8 mouse cellular contexts compared by ENCODE assay signal in the genomic region with DNA sequence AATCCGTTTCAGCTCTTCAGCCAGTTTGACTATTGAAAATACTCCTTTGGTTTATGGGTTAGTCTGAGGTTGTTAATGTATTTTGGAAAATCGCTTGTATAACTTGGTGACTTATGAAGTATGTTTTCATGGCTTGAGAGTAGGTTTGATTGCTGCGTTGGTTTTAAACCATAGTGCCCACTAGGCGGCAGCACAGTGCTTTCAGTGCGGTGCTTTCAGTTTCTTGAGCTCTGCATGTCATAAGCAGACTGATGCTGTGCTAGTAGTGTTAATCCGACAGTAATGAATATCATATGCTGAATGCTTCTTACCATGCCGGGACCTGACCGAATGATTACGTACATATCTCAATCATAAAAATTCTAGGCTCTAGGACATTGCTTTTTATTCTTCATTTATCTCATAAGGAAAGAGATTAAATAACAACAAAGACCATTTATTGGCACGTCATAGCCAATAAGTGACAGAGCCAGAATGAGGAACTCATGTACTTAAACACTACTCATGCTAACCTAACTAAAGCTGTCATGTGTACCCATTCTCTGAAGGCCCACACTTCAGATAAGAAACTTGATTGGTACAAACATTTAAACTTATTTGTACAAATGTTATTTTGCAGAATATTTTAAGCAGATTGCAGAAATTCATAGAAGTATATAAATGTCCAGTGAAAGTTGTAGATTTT. TPM values are rescaled to one million over a fixed set of nuclear protein-coding genes. Genes with fewer than 3 reads are reported as not detected.
DNase-seq lines count a peak whose midpoint lies in the region; ATAC-seq and TF ChIP-seq lines count a peak whose summit lies in the region.

No protein-coding gene starts in this region.

- no peak for TF ChIP-seq POLR2A in spleen, adult 2 months (IDR thresholded peaks at IDR 0.05; ENCODE audit: low read depth, low read length)

- H3K4me3 ChIP-seq in heart, embryonic 10.5 days: no peak overlapping the region
- no peak overlapping the region for H3K4me3 ChIP-seq in forebrain, postnatal 0 days (ENCODE audit: low read depth, low read length)
- H3K4me3 ChIP-seq in hindbrain, postnatal 0 days (ENCODE audit: low read length): no peak overlapping the region
- H3K4me3 ChIP-seq in midbrain, embryonic 13.5 days (replicated peaks): no peak overlapping the region
- no peak overlapping the region for H3K4me3 ChIP-seq in spleen, adult 2 months (ENCODE audit: extremely low read depth, insufficient read depth, insufficient read length)

- no peaks in the 10 kb centered on the region for H3K9me3 ChIP-seq in heart, embryonic 10.5 days
- no peaks in the 10 kb centered on the region for H3K9me3 ChIP-seq in forebrain, postnatal 0 days (ENCODE audit: low read length)
- H3K9me3 ChIP-seq in hindbrain, postnatal 0 days (ENCODE audit: low read length): no peaks in the 10 kb centered on the region
- no peaks in the 10 kb centered on the region for H3K9me3 ChIP-seq in midbrain, embryonic 13.5 days

- H3K27me3 ChIP-seq in heart, embryonic 10.5 days (ENCODE audit: insufficient read depth, poor library complexity, severe bottlenecking): no peaks in the 10 kb centered on the region
- H3K27me3 ChIP-seq in forebrain, postnatal 0 days (ENCODE audit: insufficient read depth, low read length): no peaks in the 10 kb centered on the region
- H3K27me3 ChIP-seq in hindbrain, postnatal 0 days (ENCODE audit: insufficient read depth, low read length): no peaks in the 10 kb centered on the region
- H3K27me3 ChIP-seq in midbrain, embryonic 13.5 days: peaks cover 3% of the 10 kb centered on the region; the same call in 1 of the 2 replicates
- H3K27me3 ChIP-seq in spleen, adult 2 months (ENCODE audit: control insufficient read depth, insufficient read depth, low read length): no peaks in the 10 kb centered on the region

- 24% methylated on average over 10 of the region's 10 CpGs for WGBS in heart, embryonic 10.5 days
- WGBS in forebrain, postnatal 0 days: 19% methylated on average over 10 of the region's 10 CpGs
- 17% methylated on average over 10 of the region's 10 CpGs for WGBS in hindbrain, postnatal 0 days
- 22% methylated on average over 10 of the region's 10 CpGs for WGBS in midbrain, embryonic 13.5 days
- WGBS in spleen, adult 2 months: 11% methylated on average over 10 of the region's 10 CpGs

- H3K4me2 ChIP-seq in forebrain, postnatal 0 days (ENCODE audit: low read depth): no peak overlapping the region
- no peak overlapping the region for H3K4me2 ChIP-seq in hindbrain, postnatal 0 days (ENCODE audit: low read depth, low read length)
- no peak overlapping the region for H3K4me2 ChIP-seq in midbrain, embryonic 13.5 days (replicated peaks)

- no peak overlapping the region for H3K27ac ChIP-seq in heart, embryonic 10.5 days
- H3K27ac ChIP-seq in forebrain, postnatal 0 days (ENCODE audit: low read depth, low read length): no peak overlapping the region
- no peak overlapping the region for H3K27ac ChIP-seq in hindbrain, postnatal 0 days
- no peak overlapping the region for H3K27ac ChIP-seq in midbrain, embryonic 13.5 days
- H3K27ac ChIP-seq in spleen, adult 2 months (ENCODE audit: insufficient read depth, low read length): no peak overlapping the region

- peak; percentile 81 for ATAC-seq in forebrain, postnatal 0 days
- ATAC-seq in hindbrain, postnatal 0 days: peak; percentile 71
- peak; percentile 77 for ATAC-seq in midbrain, embryonic 13.5 days

- H3K4me1 ChIP-seq in heart, embryonic 10.5 days: no peaks in the 10 kb centered on the region
- H3K4me1 ChIP-seq in forebrain, postnatal 0 days (ENCODE audit: insufficient read depth): no peaks in the 10 kb centered on the region
- H3K4me1 ChIP-seq in hindbrain, postnatal 0 days (ENCODE audit: insufficient read depth, low read length): no peaks in the 10 kb centered on the region
- H3K4me1 ChIP-seq in midbrain, embryonic 13.5 days (replicated peaks): no peaks in the 10 kb centered on the region
- H3K4me1 ChIP-seq in spleen, adult 2 months (ENCODE audit: control insufficient read depth, insufficient read depth, insufficient read length): no peaks in the 10 kb centered on the region

- TF ChIP-seq CTCF in forebrain, postnatal 0 days (IDR thresholded peaks at IDR 0.05; ENCODE audit: low read depth): peak; percentile 94
- TF ChIP-seq CTCF in hindbrain, postnatal 0 days (IDR thresholded peaks at IDR 0.05; ENCODE audit: low read depth): peak; percentile 95
- peak; percentile 69; the same call in 1 of the 2 replicates for TF ChIP-seq CTCF in spleen, adult 2 months (IDR thresholded peaks at IDR 0.05; ENCODE audit: extremely low read depth, insufficient read depth, insufficient read length, insufficient replicate concordance)

- DNase-seq in heart, adult 18-20 months: peak; percentile 67 to 88
- DNase-seq in heart, embryonic 10.5 days (ENCODE audit: low spot score): no peak
- DNase-seq in cerebellum, adult 11-12 months: peak; percentile 50
- peak; percentile 89 for DNase-seq in forebrain, postnatal 0 days
- DNase-seq in hindbrain, postnatal 0 days (ENCODE audit: low spot score): peak; percentile 92
- peak; percentile 46 to 51 for DNase-seq in left cerebral cortex, adult 8-10 months (ENCODE audit: low spot score in 2 of 2)
- peak; percentile 39 to 67 for DNase-seq in spleen, adult 2 months (ENCODE audit: low read depth in 1 of 2, low spot score in 2 of 2)

- no peaks in the 10 kb centered on the region for H3K36me3 ChIP-seq in heart, embryonic 10.5 days
- no peaks in the 10 kb centered on the region for H3K36me3 ChIP-seq in forebrain, postnatal 0 days (ENCODE audit: insufficient read depth)
- no peaks in the 10 kb centered on the region for H3K36me3 ChIP-seq in hindbrain, postnatal 0 days (ENCODE audit: insufficient read depth, low read length)
- no peaks in the 10 kb centered on the region for H3K36me3 ChIP-seq in midbrain, embryonic 13.5 days
- H3K36me3 ChIP-seq in spleen, adult 2 months (ENCODE audit: control insufficient read depth, insufficient read depth, low read length): no peaks in the 10 kb centered on the region

- no peak overlapping the region for H3K9ac ChIP-seq in forebrain, postnatal 0 days
- H3K9ac ChIP-seq in hindbrain, postnatal 0 days (replicated peaks; ENCODE audit: low read length): no peak overlapping the region
- H3K9ac ChIP-seq in midbrain, embryonic 13.5 days (replicated peaks): no peak overlapping the region

RNA-seq across cellular contexts. Expression of a gene that starts 20.4 kb away (rescaled TPM):
- total RNA-seq in heart, adult 18-20 months (2021): 1 to 10 TPM; 3.1 to 4.4 TPM
- polyA plus RNA-seq in heart, embryonic 10.5 days (2016; fragmentation: Nextera tagmentation; extraction: Ambion mirVana): 4.0 and 4.6 TPM in 2 replicates
- total RNA-seq in forebrain, postnatal 0 days (2014; rRNA removed): not detected in 2 replicates
- polyA plus RNA-seq in forebrain, postnatal 0 days (2015; fragmentation: Nextera tagmentation; extraction: Ambion mirVana): 3.9 and 4.8 TPM in 2 replicates
- total RNA-seq in hindbrain, postnatal 0 days (2014; rRNA removed): 15.2 TPM in 1 of 2 replicates, not detected in the other
- polyA plus RNA-seq in hindbrain, postnatal 0 days (2015; fragmentation: Nextera tagmentation; extraction: Ambion mirVana): 3.7 and 5.2 TPM in 2 replicates
- total RNA-seq in left cerebral cortex, adult 8-10 months (2022): 1 to 10 TPM in 1 of 4 experiments, not detected in 3; 3.3 TPM
- polyA plus RNA-seq in midbrain, embryonic 13.5 days (2015; fragmentation: Nextera tagmentation; extraction: Ambion mirVana): 7.8 and 11.5 TPM in 2 replicates
- polyA plus RNA-seq in spleen, adult 2 months (2012; rRNA removed): 0.66 and 1.1 TPM in 2 replicates

RNA-seq across cellular contexts. Expression of a gene that starts 38.3 kb away (rescaled TPM):
- total RNA-seq in heart, adult 18-20 months (2021): under 1 TPM; 0.69 to 0.72 TPM
- 0.67 and 0.76 TPM in 2 replicates for polyA plus RNA-seq in heart, embryonic 10.5 days (2016; fragmentation: Nextera tagmentation; extraction: Ambion mirVana)
- total RNA-seq in forebrain, postnatal 0 days (2014; rRNA removed): 1.2 TPM in 2 replicates
- polyA plus RNA-seq in forebrain, postnatal 0 days (2015; fragmentation: Nextera tagmentation; extraction: Ambion mirVana): 0.31 and 1.1 TPM in 2 replicates
- 2.2 and 3.8 TPM in 2 replicates for total RNA-seq in hindbrain, postnatal 0 days (2014; rRNA removed)
- polyA plus RNA-seq in hindbrain, postnatal 0 days (2015; fragmentation: Nextera tagmentation; extraction: Ambion mirVana): 1.4 and 1.6 TPM in 2 replicates
- 1 to 10 TPM in 2 of 4 experiments, under 1 TPM in 2; 0.24 to 1.2 (median 0.91) TPM for total RNA-seq in left cerebral cortex, adult 8-10 months (2022)
- 0.15 and 0.42 TPM in 2 replicates for polyA plus RNA-seq in midbrain, embryonic 13.5 days (2015; fragmentation: Nextera tagmentation; extraction: Ambion mirVana)
- 0.14 and 0.32 TPM in 2 replicates for polyA plus RNA-seq in spleen, adult 2 months (2012; rRNA removed)
